ENCODE assay signal across 22 mouse cellular contexts in genomic region chr1:166150035-166150434, GRCm38 (mm10). TPM values are rescaled to one million over a fixed set of nuclear protein-coding genes. Genes with fewer than 3 reads are reported as not detected.
DNase-seq lines count a peak whose midpoint lies in the region; ATAC-seq and TF ChIP-seq lines count a peak whose summit lies in the region.
"Had no signal": no experiment of that assay in that cellular context is flagged by ENCODE, and none has a peak within 500 bp of the region (broad histone marks: within the 10 kb centered on the region; RNA-seq: fewer than 3 reads in every experiment).

No protein-coding gene starts in this region.

- H3K9me3 ChIP-seq in E14TG2a.4 (ENCODE audit: low read length): peaks cover 21% of the 10 kb centered on the region; the same call in 1 of the 2 replicates
- no peaks in the 10 kb centered on the region for H3K9me3 ChIP-seq in ES-E14 (ENCODE audit: control insufficient read depth, insufficient read depth, low read depth, low read length)
- H3K9me3 ChIP-seq in liver, embryonic 13.5 days (replicated peaks): no peaks in the 10 kb centered on the region
- H3K9me3 ChIP-seq in midbrain, embryonic 16.5 days (replicated peaks; ENCODE audit: control insufficient read depth, low read length, poor library complexity, severe bottlenecking): no peaks in the 10 kb centered on the region
- H3K9me3 ChIP-seq in midbrain, embryonic 10.5 days (replicated peaks): no peaks in the 10 kb centered on the region
- H3K9me3 ChIP-seq: embryonic facial prominence, embryonic 15.5 days; forebrain, embryonic 15.5 days; heart, embryonic 15.5 days; hindbrain, embryonic 13.5 days had no signal

- peak; percentile 67 for ATAC-seq in liver, embryonic 13.5 days (ENCODE audit: low read depth)
- peak; percentile 27 for ATAC-seq in megakaryocyte progenitor cell, adult 5-6 weeks (replicated peaks; ENCODE audit: poor library complexity)
- no peak for ATAC-seq in midbrain, embryonic 16.5 days
- ATAC-seq: forebrain, embryonic 15.5 days; hindbrain, postnatal 0 days had no signal

- 31% methylated on average over 7 of the region's 7 CpGs for WGBS in liver, embryonic 13.5 days (ENCODE audit: insufficient replicate concordance)
- 83% methylated on average over 7 of the region's 7 CpGs for WGBS in midbrain, embryonic 16.5 days
- WGBS in midbrain, embryonic 10.5 days: 85% methylated on average over 7 of the region's 7 CpGs

- DNase-seq in ES-E14 (ENCODE audit: low read depth, low spot score): no peak
- no peak for DNase-seq in liver, embryonic 13.5 days
- no peak for DNase-seq in layer of hippocampus, postnatal 14 days (ENCODE audit: low spot score in 2 of 2)
- DNase-seq in midbrain, embryonic 10.5 days (ENCODE audit: low spot score): no peak
- DNase-seq: adrenal gland, postnatal 10 days; cerebellum, adult 11-12 months; cerebellum, adult 9-10 months; heart, adult 18-20 months; heart, postnatal 14 days had no signal

- peaks cover 90% of the 10 kb centered on the region for H3K4me1 ChIP-seq in E14TG2a.4 (replicated peaks; ENCODE audit: low read depth, low read length)
- H3K4me1 ChIP-seq in ES-E14 (ENCODE audit: control insufficient read depth in 2 of 2, insufficient read depth in 2 of 2, low read length in 2 of 2, poor library complexity in 1 of 2): peaks cover 5 to 23% of the 10 kb centered on the region in 2 experiments; a peak in 3 of 4 replicates
- H3K4me1 ChIP-seq in liver, embryonic 13.5 days (replicated peaks): peaks cover 36% of the 10 kb centered on the region
- peaks cover 5% of the 10 kb centered on the region; the same call in 1 of the 2 replicates for H3K4me1 ChIP-seq in midbrain, embryonic 16.5 days (ENCODE audit: control insufficient read depth, insufficient read depth, low read length)
- peaks cover 10% of the 10 kb centered on the region for H3K4me1 ChIP-seq in midbrain, embryonic 10.5 days

- no peaks in the 10 kb centered on the region for H3K27me3 ChIP-seq in E14TG2a.4 (ENCODE audit: insufficient read depth, low read length)
- peaks cover 10% of the 10 kb centered on the region for H3K27me3 ChIP-seq in liver, embryonic 13.5 days
- 0 out of 2 replicates have a peak, but pooled peaks cover under 1% of the 10 kb centered on the region for H3K27me3 ChIP-seq in midbrain, embryonic 16.5 days (ENCODE audit: control insufficient read depth, insufficient read depth, low read depth, low read length)
- peaks cover 13% of the 10 kb centered on the region for H3K27me3 ChIP-seq in midbrain, embryonic 10.5 days (ENCODE audit: low read depth, poor library complexity, severe bottlenecking)

- H3K4me2 ChIP-seq in liver, embryonic 13.5 days: no peak overlapping the region
- no peak overlapping the region for H3K4me2 ChIP-seq in midbrain, embryonic 16.5 days (ENCODE audit: low read length)
- H3K4me2 ChIP-seq: embryonic facial prominence, embryonic 15.5 days; forebrain, embryonic 15.5 days; heart, embryonic 11.5 days; heart, embryonic 15.5 days; hindbrain, embryonic 13.5 days had no signal

- H3K27ac ChIP-seq in ES-E14 (ENCODE audit: insufficient read depth, low read depth, low read length, poor library complexity, severe bottlenecking): no peak overlapping the region; the same call in 1 of the 2 replicates
- no peak overlapping the region for H3K27ac ChIP-seq in liver, embryonic 13.5 days
- no peak overlapping the region for H3K27ac ChIP-seq in midbrain, embryonic 16.5 days (ENCODE audit: low read length)
- H3K27ac ChIP-seq in midbrain, embryonic 10.5 days (replicated peaks): no peak overlapping the region
- H3K27ac ChIP-seq: embryonic facial prominence, embryonic 15.5 days; forebrain, embryonic 15.5 days; heart, embryonic 15.5 days; hindbrain, embryonic 13.5 days; hindbrain, postnatal 0 days had no signal

- 0 out of 2 replicates have a peak overlapping the region, but pooled peaks have one; percentile 3 for H3K4me3 ChIP-seq in E14TG2a.4 (replicated peaks; ENCODE audit: low read length)
- no peak overlapping the region for H3K4me3 ChIP-seq in ES-E14 (ENCODE audit: insufficient read depth in 1 of 2, low read depth in 1 of 2, low read length in 2 of 2, poor library complexity in 1 of 2, severe bottlenecking in 1 of 2)
- no peak overlapping the region for H3K4me3 ChIP-seq in liver, embryonic 13.5 days (replicated peaks)
- H3K4me3 ChIP-seq in midbrain, embryonic 16.5 days (ENCODE audit: low read depth, low read length): no peak overlapping the region
- no peak overlapping the region for H3K4me3 ChIP-seq in midbrain, embryonic 10.5 days
- H3K4me3 ChIP-seq: embryonic facial prominence, embryonic 15.5 days; erythroblast, embryonic 14.5 days; forebrain, embryonic 15.5 days; heart, embryonic 15.5 days; hindbrain, embryonic 13.5 days had no signal

- H3K36me3 ChIP-seq in E14TG2a.4 (ENCODE audit: insufficient read depth, low read length) (peaks cover 82% of the 10 kb centered on the region), ES-E14 (ENCODE audit: control insufficient read depth, insufficient read depth, low read length, poor library complexity, severe bottlenecking) (peaks cover 18% of the 10 kb centered on the region)
- no peaks in the 10 kb centered on the region for H3K36me3 ChIP-seq in liver, embryonic 13.5 days
- H3K36me3 ChIP-seq in midbrain, embryonic 16.5 days (ENCODE audit: control insufficient read depth, insufficient read depth, low read length): no peaks in the 10 kb centered on the region
- no peaks in the 10 kb centered on the region for H3K36me3 ChIP-seq in midbrain, embryonic 10.5 days
- H3K36me3 ChIP-seq: embryonic facial prominence, embryonic 15.5 days; forebrain, embryonic 15.5 days; heart, embryonic 15.5 days; hindbrain, embryonic 13.5 days had no signal

- no peak for TF ChIP-seq CTCF in E14TG2a.4 (conservative IDR thresholded peaks at IDR 0.05; ENCODE audit: low read length)

- H3K9ac ChIP-seq in ES-E14 (ENCODE audit: insufficient read depth, low read depth, low read length, poor library complexity, severe bottlenecking): peak overlapping the region; percentile 15; the same call in 1 of the 2 replicates
- H3K9ac ChIP-seq in liver, embryonic 13.5 days: peak overlapping the region; percentile 17; the same call in 1 of the 2 replicates
- no peak overlapping the region for H3K9ac ChIP-seq in midbrain, embryonic 16.5 days (ENCODE audit: low read depth, low read length)
- H3K9ac ChIP-seq: embryonic facial prominence, embryonic 15.5 days; forebrain, embryonic 15.5 days; heart, embryonic 15.5 days; hindbrain, embryonic 13.5 days had no signal

- in situ Hi-C loops in ES-E14 (cut with MboI; ENCODE audit: low sequenced_read_pairs in 2 of 2, unreplicated experiment in 2 of 2): loop anchor here (5.0 to 10.0 kb wide), 2 partner anchors 148 to 375 kb away; partner anchors contain the start of gene Pou2f1 (in 1 of the 2)

TF ChIP-seq in ES-E14, 5 proteins besides CTCF, POLR2A, EP300 and RAD21:
- no peak for TF ChIP-seq CHD2 (IDR thresholded peaks at IDR 0.05; ENCODE audit: low read depth, low read length)
- TF ChIP-seq ZNF384 (IDR thresholded peaks at IDR 0.05; ENCODE audit: low read depth, low read length): no peak
- TF ChIP-seq HCFC1 (IDR thresholded peaks at IDR 0.05; ENCODE audit: borderline replicate concordance, insufficient read depth, low read length): no peak
- no peak for TF ChIP-seq MAFK (IDR thresholded peaks at IDR 0.05; ENCODE audit: insufficient read depth, low read depth, low read length)
- no peak for TF ChIP-seq ZC3H11A (IDR thresholded peaks at IDR 0.05; ENCODE audit: borderline replicate concordance, low read depth, low read length)

RNA-seq across cellular contexts. Expression of gene Gpa33, which starts 20.0 kb away (rescaled TPM):
- 68.0 and 204 TPM in 2 replicates for total RNA-seq in ES-E14 (2012; rRNA removed)
- 0.17 TPM in 1 of 2 replicates, not detected in the other for polyA plus RNA-seq in liver, embryonic 13.5 days (2015; fragmentation: Nextera tagmentation; extraction: Ambion mirVana)
- total RNA-seq in megakaryocyte progenitor cell, adult 5-6 weeks (2015): not detected in 2 replicates
- total RNA-seq in megakaryocyte progenitor cell, adult 5-6 weeks (2017): not detected in 2 replicates
- polyA plus RNA-seq in midbrain, embryonic 16.5 days (2015; fragmentation: Nextera tagmentation; extraction: Ambion mirVana): 0.08 TPM in 1 of 2 replicates, not detected in the other
- total RNA-seq in layer of hippocampus, postnatal 14 days (2021): not detected
- 0.31 and 0.55 TPM in 2 replicates for polyA plus RNA-seq in midbrain, embryonic 10.5 days (2016; fragmentation: Nextera tagmentation; extraction: Ambion mirVana)
- total RNA-seq: gastrocnemius, adult 8-10 months; gastrocnemius, postnatal 4 days; heart, adult 18-20 months; heart, postnatal 14 days; hematopoietic stem cell, adult 5-6 weeks; hindbrain, postnatal 0 days had no signal
- polyA plus RNA-seq: erythroblast, embryonic 14.5 days; forebrain, embryonic 15.5 days; heart, embryonic 11.5 days; heart, embryonic 15.5 days had no signal

RNA-seq across cellular contexts. Expression of gene Dusp27, which starts 22.3 kb away (rescaled TPM):
- 60.2 and 69.4 TPM in 2 replicates for total RNA-seq in ES-E14 (2012; rRNA removed)
- polyA plus RNA-seq in liver, embryonic 13.5 days (2015; fragmentation: Nextera tagmentation; extraction: Ambion mirVana): 0.16 TPM in 2 replicates
- not detected in 2 replicates for total RNA-seq in megakaryocyte progenitor cell, adult 5-6 weeks (2015)
- not detected in 2 replicates for total RNA-seq in megakaryocyte progenitor cell, adult 5-6 weeks (2017)
- polyA plus RNA-seq in midbrain, embryonic 16.5 days (2015; fragmentation: Nextera tagmentation; extraction: Ambion mirVana): 1.2 and 1.3 TPM in 2 replicates
- total RNA-seq in layer of hippocampus, postnatal 14 days (2021): under 1 TPM; 0.39 to 0.57 TPM
- polyA plus RNA-seq in midbrain, embryonic 10.5 days (2016; fragmentation: Nextera tagmentation; extraction: Ambion mirVana): 2.7 and 3.5 TPM in 2 replicates
- total RNA-seq: hematopoietic stem cell, adult 5-6 weeks had no signal
- polyA plus RNA-seq: erythroblast, embryonic 14.5 days had no signal

Comparison
In these comparisons a context has a peak if more than half of its experiments do, and no peak if none do; other contexts are left out.
1. RNA of gene Gpa33, which starts 20.0 kb away (total RNA-seq): 68.0 to 204 TPM in ES-E14; not detected in megakaryocyte progenitor cell, adult 5-6 weeks and not detected in layer of hippocampus, postnatal 14 days; every median in the first group is over 10 times any median in the second.
2. RNA of gene Dusp27, which starts 22.3 kb away (total RNA-seq): 60.2 to 69.4 TPM in ES-E14; 0.39 to 0.57 TPM in layer of hippocampus, postnatal 14 days and not detected in megakaryocyte progenitor cell, adult 5-6 weeks; every median in the first group is over 10 times any median in the second.